In the genomic region with DNA sequence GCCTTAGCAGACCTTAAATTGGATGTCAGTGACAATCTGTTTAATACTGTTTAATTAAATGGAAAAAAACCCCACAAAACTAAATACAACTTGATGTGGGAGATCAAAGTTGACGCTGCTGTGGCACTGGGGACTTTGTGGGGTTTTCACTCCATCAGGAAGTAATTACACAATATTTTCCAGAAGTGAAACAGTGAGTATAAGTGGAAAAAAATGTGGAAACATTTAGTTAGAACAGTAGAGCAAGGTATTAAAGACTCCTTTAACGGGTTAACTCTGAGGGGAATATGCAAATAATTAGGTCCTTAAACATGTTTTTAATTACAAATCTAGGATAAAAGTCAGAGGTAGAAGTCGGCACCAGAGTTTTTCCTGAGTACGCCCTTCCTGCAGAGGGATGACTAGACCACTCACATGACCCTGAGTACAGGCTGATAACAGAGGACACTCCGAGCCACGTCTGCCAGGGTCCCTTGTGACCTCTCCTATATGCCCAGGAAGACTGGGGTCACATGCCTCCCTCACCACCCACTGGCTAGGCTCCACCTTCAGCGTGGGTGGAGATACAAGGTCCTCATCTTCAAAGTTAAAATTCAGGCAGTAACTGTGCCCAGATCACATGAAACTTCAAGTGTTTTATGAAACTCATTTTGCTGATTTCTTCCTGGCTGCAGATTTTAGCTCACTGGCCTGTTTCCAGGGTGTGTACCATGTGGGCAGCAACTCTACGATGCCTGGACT, we compare ENCODE assay signal across 8 mouse cellular contexts.
A peak's percentile ranks its signal among the peaks of the same experiment; 100 is the strongest.
DNase-seq lines count a peak whose midpoint lies in the region; ATAC-seq and TF ChIP-seq lines count a peak whose summit lies in the region.

No protein-coding gene starts in this region.

- ATAC-seq in intestine, embryonic 16.5 days: peak; percentile 89
- ATAC-seq in lung, embryonic 16.5 days (ENCODE audit: low read depth): 0 out of 2 replicates have a peak, but pooled peaks have one; percentile 16
- no peak for ATAC-seq in hindbrain, embryonic 11.5 days (ENCODE audit: low FRiP score)
- ATAC-seq in hindbrain, postnatal 0 days: no peak

- WGBS in embryonic facial prominence, embryonic 10.5 days: 30% methylated on average over 8 of the region's 8 CpGs
- WGBS in intestine, embryonic 16.5 days: 50% methylated on average over 8 of the region's 8 CpGs
- WGBS in lung, embryonic 16.5 days: 35% methylated on average over 8 of the region's 8 CpGs
- 60% methylated on average over 8 of the region's 8 CpGs for WGBS in hindbrain, embryonic 11.5 days
- 63% methylated on average over 8 of the region's 8 CpGs for whole genome bisulfite sequencing in hindbrain, postnatal 0 days

- H3K4me3 ChIP-seq in embryonic facial prominence, embryonic 10.5 days: no peak overlapping the region
- no peak overlapping the region for H3K4me3 ChIP-seq in intestine, embryonic 16.5 days (ENCODE audit: low read length)
- H3K4me3 ChIP-seq in lung, embryonic 16.5 days (ENCODE audit: low read length): no peak overlapping the region
- no peak overlapping the region for H3K4me3 ChIP-seq in hindbrain, embryonic 11.5 days (ENCODE audit: low read depth, low read length)
- no peak overlapping the region for H3K4me3 ChIP-seq in hindbrain, postnatal 0 days (ENCODE audit: low read length)

- DNase-seq in urinary bladder, adult 2 months (ENCODE audit: low spot score): peak; percentile 25
- DNase-seq in urinary bladder, adult 18-20 months (ENCODE audit: low spot score in 2 of 2): no peak
- peak; percentile 46 for DNase-seq in embryonic facial prominence, embryonic 10.5 days (ENCODE audit: low spot score)
- no peak for DNase-seq in hindbrain, embryonic 11.5 days (ENCODE audit: low spot score)
- DNase-seq in thymus, postnatal 4 days: no peak
- no peak for DNase-seq in hindbrain, postnatal 0 days (ENCODE audit: low spot score)

- H3K27me3 ChIP-seq in embryonic facial prominence, embryonic 10.5 days (replicated peaks; ENCODE audit: low read depth, poor library complexity, severe bottlenecking): no peaks in the 10 kb centered on the region
- no peaks in the 10 kb centered on the region for H3K27me3 ChIP-seq in intestine, embryonic 16.5 days (replicated peaks; ENCODE audit: control insufficient read depth, insufficient read depth, low read length)
- H3K27me3 ChIP-seq in lung, embryonic 16.5 days (ENCODE audit: control insufficient read depth, insufficient read depth, low read depth, low read length): no peaks in the 10 kb centered on the region
- no peaks in the 10 kb centered on the region for H3K27me3 ChIP-seq in hindbrain, embryonic 11.5 days (ENCODE audit: control insufficient read depth, insufficient read depth, low read length)
- H3K27me3 ChIP-seq in hindbrain, postnatal 0 days (ENCODE audit: insufficient read depth, low read length): no peaks in the 10 kb centered on the region

- H3K9me3 ChIP-seq in embryonic facial prominence, embryonic 10.5 days: no peaks in the 10 kb centered on the region
- no peaks in the 10 kb centered on the region for H3K9me3 ChIP-seq in intestine, embryonic 16.5 days (ENCODE audit: control insufficient read depth, low read length)
- no peaks in the 10 kb centered on the region for H3K9me3 ChIP-seq in lung, embryonic 16.5 days (ENCODE audit: control insufficient read depth, low read length)
- no peaks in the 10 kb centered on the region for H3K9me3 ChIP-seq in hindbrain, embryonic 11.5 days (ENCODE audit: control insufficient read depth, low read length)
- no peaks in the 10 kb centered on the region for H3K9me3 ChIP-seq in hindbrain, postnatal 0 days (ENCODE audit: low read length)

- peaks cover 42% of the 10 kb centered on the region for H3K4me1 ChIP-seq in embryonic facial prominence, embryonic 10.5 days
- H3K4me1 ChIP-seq in intestine, embryonic 16.5 days (ENCODE audit: control insufficient read depth, insufficient read depth, low read length): peaks cover 13% of the 10 kb centered on the region; the same call in 1 of the 2 replicates
- peaks cover 13% of the 10 kb centered on the region for H3K4me1 ChIP-seq in lung, embryonic 16.5 days (replicated peaks; ENCODE audit: control insufficient read depth, insufficient read depth, low read length)
- H3K4me1 ChIP-seq in hindbrain, embryonic 11.5 days (replicated peaks; ENCODE audit: control insufficient read depth, insufficient read depth, low read length): no peaks in the 10 kb centered on the region
- no peaks in the 10 kb centered on the region; the same call in 1 of the 2 replicates for H3K4me1 ChIP-seq in hindbrain, postnatal 0 days (ENCODE audit: insufficient read depth, low read length)

- peak overlapping the region; percentile 75 for H3K27ac ChIP-seq in embryonic facial prominence, embryonic 10.5 days (replicated peaks)
- peak overlapping the region; percentile 45; the same call in 1 of the 2 replicates for H3K27ac ChIP-seq in intestine, embryonic 16.5 days (ENCODE audit: low read length)
- H3K27ac ChIP-seq in lung, embryonic 16.5 days (ENCODE audit: low read length): no peak overlapping the region
- H3K27ac ChIP-seq in hindbrain, embryonic 11.5 days (ENCODE audit: low read depth, low read length): no peak overlapping the region
- H3K27ac ChIP-seq in hindbrain, postnatal 0 days: no peak overlapping the region

- no peaks in the 10 kb centered on the region; the same call in 1 of the 2 replicates for H3K36me3 ChIP-seq in embryonic facial prominence, embryonic 10.5 days (replicated peaks)
- H3K36me3 ChIP-seq in intestine, embryonic 16.5 days (ENCODE audit: control insufficient read depth, insufficient read depth, low read length): peaks cover 7% of the 10 kb centered on the region; the same call in 1 of the 2 replicates
- H3K36me3 ChIP-seq in lung, embryonic 16.5 days (ENCODE audit: control insufficient read depth, insufficient read depth, low read length): no peaks in the 10 kb centered on the region
- no peaks in the 10 kb centered on the region for H3K36me3 ChIP-seq in hindbrain, embryonic 11.5 days (ENCODE audit: control insufficient read depth, insufficient read depth, low read length)
- H3K36me3 ChIP-seq in hindbrain, postnatal 0 days (ENCODE audit: insufficient read depth, low read length): peaks cover 5% of the 10 kb centered on the region; the same call in 1 of the 2 replicates

- H3K4me2 ChIP-seq in intestine, embryonic 16.5 days (ENCODE audit: low read depth, low read length): no peak overlapping the region
- no peak overlapping the region for H3K4me2 ChIP-seq in lung, embryonic 16.5 days (ENCODE audit: low read depth, low read length)
- H3K4me2 ChIP-seq in hindbrain, embryonic 11.5 days (replicated peaks; ENCODE audit: low read depth, low read length): no peak overlapping the region
- H3K4me2 ChIP-seq in hindbrain, postnatal 0 days (ENCODE audit: low read depth, low read length): no peak overlapping the region

- H3K9ac ChIP-seq in intestine, embryonic 16.5 days (ENCODE audit: low read depth, low read length): no peak overlapping the region
- no peak overlapping the region for H3K9ac ChIP-seq in lung, embryonic 16.5 days (ENCODE audit: low read length)
- H3K9ac ChIP-seq in hindbrain, embryonic 11.5 days (ENCODE audit: low read depth, low read length): no peak overlapping the region
- no peak overlapping the region for H3K9ac ChIP-seq in hindbrain, postnatal 0 days (replicated peaks; ENCODE audit: low read length)

- TF ChIP-seq CTCF in hindbrain, postnatal 0 days (IDR thresholded peaks at IDR 0.05; ENCODE audit: low read depth): no peak

Comparison
In these comparisons a context has a peak if more than half of its experiments do, and no peak if none do; other contexts are left out.
1. DNase-seq: peak in urinary bladder, adult 2 months (single experiment) and embryonic facial prominence, embryonic 10.5 days (single experiment); none in urinary bladder, adult 18-20 months (0 of 2), hindbrain, embryonic 11.5 days (single experiment), thymus, postnatal 4 days (single experiment) and hindbrain, postnatal 0 days (single experiment).
2. H3K27ac ChIP-seq: peak in embryonic facial prominence, embryonic 10.5 days (single experiment) and intestine, embryonic 16.5 days (single experiment); none in lung, embryonic 16.5 days (single experiment), hindbrain, embryonic 11.5 days (single experiment) and hindbrain, postnatal 0 days (single experiment).
3. ATAC-seq: peak in intestine, embryonic 16.5 days (single experiment) and lung, embryonic 16.5 days (single experiment); none in hindbrain, embryonic 11.5 days (single experiment) and hindbrain, postnatal 0 days (single experiment).